Mouse (Mus musculus): Measurements from ENCODE around the gene Gm21732.
"Not testable (repeated sequence)": the region's sequence is repeated elsewhere in the genome, so short reads cannot be mapped to it uniquely, and the experiment has no call there.

Gene Gm21732

DNA sequence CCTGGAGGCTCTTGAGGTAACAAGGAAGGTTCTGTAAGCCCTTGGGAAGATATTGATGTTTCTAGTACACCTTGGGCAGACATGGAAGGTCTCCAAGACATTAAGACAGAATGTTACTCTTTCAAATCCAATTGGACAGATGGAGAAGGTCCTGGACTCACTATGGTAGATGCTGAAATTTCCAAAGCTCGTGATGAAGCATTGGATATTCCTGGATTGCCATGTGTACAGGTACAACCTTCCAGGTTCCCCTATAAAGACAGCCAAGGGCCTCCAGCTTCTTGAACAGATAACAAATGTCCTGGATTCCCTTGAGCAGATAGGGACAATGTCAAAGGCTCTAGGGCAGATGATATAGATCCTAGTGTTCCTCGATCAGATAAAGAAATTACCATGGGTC, at the start of gene Gm21732:
TSS of gene Gm21732 (minus strand) at position 101 of the 400 bp plus-strand sequence.
- DNase-seq = not testable (repeated sequence)
